Mouse (Mus musculus): ENCODE data around the gene Map10. TPM values are rescaled to one million over a fixed set of nuclear protein-coding genes. Genes with fewer than 3 reads are reported as not detected.

Map10 gene
- polyA plus RNA-seq, 1 experiment: 1.5 TPM

GRCm38 (mm10) chr8:125690961-125691360 lies 21.3 kb downstream of the Map10 start:
- no peak for DNase-seq
- H3K4me3 ChIP-seq (ENCODE audit: control insufficient read depth, insufficient read depth, low read length): no peak overlapping the region
- WGBS: 77% methylated on average over 3 of the region's 3 CpGs
- H3K27me3 ChIP-seq (ENCODE audit: control insufficient read depth, insufficient read depth, low read length): no peaks in the 10 kb centered on the region
- no peak overlapping the region for H3K27ac ChIP-seq (ENCODE audit: control insufficient read depth, insufficient read depth, low read length)
- no peaks in the 10 kb centered on the region for H3K4me1 ChIP-seq (replicated peaks; ENCODE audit: control insufficient read depth, insufficient read depth, low read length)
- TF ChIP-seq POLR2A (IDR thresholded peaks at IDR 0.05; ENCODE audit: control insufficient read depth, extremely low read depth, insufficient read depth, low read length, poor library complexity) (no peak), CTCF (IDR thresholded peaks at IDR 0.05; ENCODE audit: borderline replicate concordance, control insufficient read depth, extremely low read depth, insufficient read depth, low read length, poor library complexity) (no peak)
- H3K36me3 ChIP-seq (ENCODE audit: control insufficient read depth, insufficient read depth, low read length): no peaks in the 10 kb centered on the region

DNA sequence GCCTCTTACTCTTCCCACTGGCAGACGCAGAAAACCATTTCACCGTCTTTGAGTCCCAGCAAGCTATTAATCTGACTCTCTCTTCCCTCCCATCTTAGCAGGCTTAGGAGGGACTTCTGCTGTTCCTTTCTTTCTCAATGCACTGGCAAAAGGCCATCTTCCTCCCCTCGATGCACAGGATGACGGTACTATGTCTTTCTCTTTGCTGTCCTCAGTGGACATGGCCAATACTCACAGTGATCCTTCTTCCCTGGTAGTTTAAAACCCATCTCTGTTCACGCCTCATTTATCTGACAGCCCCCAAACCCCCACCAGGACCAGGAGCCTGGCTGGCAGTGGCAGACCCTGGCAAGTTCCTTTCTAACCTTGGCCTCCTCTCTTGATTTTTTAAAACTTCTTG lies 22.8 kb downstream of the Map10 start:
- 85% methylated on average over 5 of the region's 5 CpGs for WGBS
- H3K36me3 ChIP-seq (ENCODE audit: control insufficient read depth, insufficient read depth, low read length): no peaks in the 10 kb centered on the region
- no peaks in the 10 kb centered on the region for H3K4me1 ChIP-seq (replicated peaks; ENCODE audit: control insufficient read depth, insufficient read depth, low read length)
- no peak for DNase-seq
- H3K27me3 ChIP-seq (ENCODE audit: control insufficient read depth, insufficient read depth, low read length): no peaks in the 10 kb centered on the region
- H3K4me3 ChIP-seq (ENCODE audit: control insufficient read depth, insufficient read depth, low read length): no peak overlapping the region
- no peak for TF ChIP-seq POLR2A (IDR thresholded peaks at IDR 0.05; ENCODE audit: control insufficient read depth, extremely low read depth, insufficient read depth, low read length, poor library complexity)
- no peak for TF ChIP-seq CTCF (IDR thresholded peaks at IDR 0.05; ENCODE audit: borderline replicate concordance, control insufficient read depth, extremely low read depth, insufficient read depth, low read length, poor library complexity)
- no peak overlapping the region for H3K27ac ChIP-seq (ENCODE audit: control insufficient read depth, insufficient read depth, low read length)

DNA sequence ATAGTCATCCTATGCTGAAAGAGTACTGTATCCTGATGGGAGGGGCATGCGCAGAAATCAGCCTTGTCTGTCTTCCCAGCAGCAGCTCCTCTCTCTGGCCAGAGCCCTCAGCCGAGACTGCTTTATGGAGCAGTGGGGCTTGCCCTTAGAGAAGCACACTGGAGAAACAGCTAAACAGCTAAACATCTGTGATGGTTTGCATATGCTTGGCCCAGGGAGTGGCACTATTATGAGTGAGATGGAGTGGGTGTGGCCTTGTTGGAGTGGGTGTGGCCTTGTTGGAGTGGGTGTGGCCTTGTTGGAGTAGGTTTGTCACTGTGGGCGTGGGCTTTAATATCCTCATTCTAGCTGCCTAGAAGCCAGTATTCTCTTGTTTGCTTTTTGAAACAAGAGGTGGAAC lies 23.6 kb downstream of the Map10 start:
- WGBS: 96% methylated on average over 3 of the region's 3 CpGs

DNA sequence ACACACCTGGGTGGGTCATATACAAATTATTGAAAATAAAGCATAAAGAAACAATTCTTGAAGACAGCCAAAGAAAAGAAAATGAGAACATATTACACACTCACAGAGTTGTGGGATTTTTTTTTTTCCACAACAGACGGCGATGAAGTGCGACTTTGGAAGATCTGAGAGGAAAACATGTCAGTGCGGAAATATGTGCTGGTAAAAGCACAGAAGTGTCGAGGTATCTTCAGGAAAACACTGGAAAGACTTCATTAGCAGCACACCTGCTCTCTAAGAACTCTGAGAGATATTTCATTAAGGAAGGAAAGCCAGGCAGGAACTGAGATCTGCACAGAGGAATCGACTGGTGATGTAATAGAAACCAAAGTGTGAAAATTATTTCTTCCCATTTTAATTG lies 26.3 kb downstream of the Map10 start:
- TF ChIP-seq CTCF (IDR thresholded peaks at IDR 0.05; ENCODE audit: borderline replicate concordance, control insufficient read depth, extremely low read depth, insufficient read depth, low read length, poor library complexity): no peak
- Histone ChIP-seq H3K4me1 (replicated peaks; ENCODE audit: control insufficient read depth, insufficient read depth, low read length) (no peaks in the 10 kb centered on the region), H3K27ac (ENCODE audit: control insufficient read depth, insufficient read depth, low read length) (no peak overlapping the region), H3K36me3 (ENCODE audit: control insufficient read depth, insufficient read depth, low read length) (no peaks in the 10 kb centered on the region), H3K4me3 (ENCODE audit: control insufficient read depth, insufficient read depth, low read length) (no peak overlapping the region), H3K27me3 (ENCODE audit: control insufficient read depth, insufficient read depth, low read length) (no peaks in the 10 kb centered on the region)
- WGBS: 76% methylated on average over 6 of the region's 6 CpGs
- DNase-seq: no peak

More for the DNA sequence above, 23.6 kb downstream of the Map10 start:
- H3K27ac ChIP-seq (ENCODE audit: control insufficient read depth, insufficient read depth, low read length): no peak overlapping the region
- no peaks in the 10 kb centered on the region for H3K27me3 ChIP-seq (ENCODE audit: control insufficient read depth, insufficient read depth, low read length)
- no peaks in the 10 kb centered on the region for H3K4me1 ChIP-seq (replicated peaks; ENCODE audit: control insufficient read depth, insufficient read depth, low read length)
- TF ChIP-seq POLR2A (IDR thresholded peaks at IDR 0.05; ENCODE audit: control insufficient read depth, extremely low read depth, insufficient read depth, low read length, poor library complexity): no peak
- TF ChIP-seq CTCF (IDR thresholded peaks at IDR 0.05; ENCODE audit: borderline replicate concordance, control insufficient read depth, extremely low read depth, insufficient read depth, low read length, poor library complexity): no peak
- no peak overlapping the region for H3K4me3 ChIP-seq (ENCODE audit: control insufficient read depth, insufficient read depth, low read length)
- no peaks in the 10 kb centered on the region for H3K36me3 ChIP-seq (ENCODE audit: control insufficient read depth, insufficient read depth, low read length)
- no peak for DNase-seq

DNA sequence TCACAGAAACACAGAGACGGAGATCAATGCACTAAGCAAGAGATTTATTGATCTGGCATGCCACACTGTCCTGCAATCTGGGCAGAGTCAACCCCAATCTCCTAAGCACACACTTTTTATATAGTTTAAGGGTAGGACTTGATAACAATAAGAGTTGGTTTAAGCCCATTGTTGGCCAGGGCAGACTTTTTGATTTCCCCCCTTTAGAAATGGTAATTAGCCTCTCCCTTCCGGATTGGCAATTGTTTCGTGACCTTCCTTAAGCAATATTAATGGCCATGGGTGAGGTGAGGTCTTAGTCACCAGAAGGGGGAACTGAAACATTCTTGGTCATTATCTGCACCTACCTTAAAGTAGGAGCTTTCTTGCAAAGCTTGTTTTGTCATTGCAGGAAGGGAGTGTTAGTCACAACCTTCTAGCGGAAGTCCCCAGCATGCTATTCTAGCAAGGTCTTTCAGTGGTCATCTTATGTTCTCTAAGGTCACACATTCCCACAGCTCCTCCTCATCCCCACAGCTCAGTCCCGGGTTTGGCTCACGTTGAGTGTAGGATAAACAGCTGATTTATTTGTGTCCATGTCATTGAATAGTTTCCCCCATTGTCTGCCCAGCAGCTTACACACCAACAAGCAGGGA lies 29.9 kb downstream of the Map10 start:
- H3K27ac ChIP-seq (ENCODE audit: control insufficient read depth, insufficient read depth, low read length): no peak overlapping the region
- H3K4me1 ChIP-seq (replicated peaks; ENCODE audit: control insufficient read depth, insufficient read depth, low read length): no peaks in the 10 kb centered on the region
- no peaks in the 10 kb centered on the region for H3K36me3 ChIP-seq (ENCODE audit: control insufficient read depth, insufficient read depth, low read length)
- H3K4me3 ChIP-seq (ENCODE audit: control insufficient read depth, insufficient read depth, low read length): no peak overlapping the region
- WGBS: 89% methylated on average over 6 of the region's 6 CpGs
- H3K27me3 ChIP-seq (ENCODE audit: control insufficient read depth, insufficient read depth, low read length): no peaks in the 10 kb centered on the region
- TF ChIP-seq CTCF (IDR thresholded peaks at IDR 0.05; ENCODE audit: borderline replicate concordance, control insufficient read depth, extremely low read depth, insufficient read depth, low read length, poor library complexity): no peak
- no peak for TF ChIP-seq POLR2A (IDR thresholded peaks at IDR 0.05; ENCODE audit: control insufficient read depth, extremely low read depth, insufficient read depth, low read length, poor library complexity)
- no peak for DNase-seq

DNA sequence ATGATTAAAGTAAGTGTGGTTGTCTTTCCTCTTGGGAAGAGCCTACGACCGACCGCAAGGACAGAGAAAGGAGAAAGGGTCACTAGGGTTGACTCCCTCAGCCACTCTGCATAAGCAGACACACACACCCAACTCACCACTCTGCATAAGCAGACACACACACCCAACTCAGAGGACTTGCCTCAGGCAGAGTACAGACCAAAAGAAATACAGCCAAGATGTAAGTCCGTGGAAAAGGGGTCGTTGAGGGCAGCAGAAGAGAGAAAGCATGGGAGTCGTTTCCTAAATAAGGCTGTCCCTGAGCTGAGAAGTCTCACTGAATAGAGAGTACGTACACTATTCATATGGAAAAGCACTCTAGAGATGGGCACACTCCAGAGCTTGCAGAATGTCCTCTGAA lies 30.8 kb downstream of the Map10 start:
- TF ChIP-seq POLR2A (IDR thresholded peaks at IDR 0.05; ENCODE audit: control insufficient read depth, extremely low read depth, insufficient read depth, low read length, poor library complexity): no peak
- no peak for TF ChIP-seq CTCF (IDR thresholded peaks at IDR 0.05; ENCODE audit: borderline replicate concordance, control insufficient read depth, extremely low read depth, insufficient read depth, low read length, poor library complexity)
- Histone ChIP-seq H3K4me1 (replicated peaks; ENCODE audit: control insufficient read depth, insufficient read depth, low read length) (no peaks in the 10 kb centered on the region), H3K27ac (ENCODE audit: control insufficient read depth, insufficient read depth, low read length) (no peak overlapping the region), H3K27me3 (ENCODE audit: control insufficient read depth, insufficient read depth, low read length) (no peaks in the 10 kb centered on the region), H3K4me3 (ENCODE audit: control insufficient read depth, insufficient read depth, low read length) (no peak overlapping the region), H3K36me3 (ENCODE audit: control insufficient read depth, insufficient read depth, low read length) (no peaks in the 10 kb centered on the region)
- 95% methylated on average over 7 of the region's 7 CpGs for WGBS
- no peak for DNase-seq

Measured in thymus, adult 2 months (tissue).